24 mouse cellular contexts compared by ENCODE assay signal in the genomic region with DNA sequence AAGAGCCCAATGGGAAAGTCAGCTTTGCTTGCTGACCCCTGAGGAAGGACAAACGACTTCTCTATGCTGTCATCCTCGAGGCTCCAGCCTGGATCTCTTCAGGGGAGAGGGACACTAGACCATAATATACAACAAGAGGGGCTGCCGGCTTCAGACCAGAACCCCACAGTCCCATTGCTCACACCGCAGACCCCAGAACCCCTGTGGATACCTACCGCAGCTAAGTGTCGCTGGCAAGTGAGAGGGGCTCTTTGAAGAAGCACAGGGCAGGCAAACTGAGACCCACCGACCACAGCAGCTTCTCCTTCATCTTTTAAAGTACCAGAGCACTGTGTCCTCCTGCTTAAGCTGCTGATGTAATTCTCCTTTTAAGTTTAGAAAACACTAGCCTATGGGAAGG. TPM values are rescaled to one million over a fixed set of nuclear protein-coding genes. Genes with fewer than 3 reads are reported as not detected.
DNase-seq lines count a peak whose midpoint lies in the region; ATAC-seq and TF ChIP-seq lines count a peak whose summit lies in the region.
"Had no signal": no experiment of that assay in that cellular context is flagged by ENCODE, and none has a peak within 500 bp of the region (broad histone marks: within the 10 kb centered on the region; RNA-seq: fewer than 3 reads in every experiment).

No protein-coding gene starts in this region.

- TF ChIP-seq CTCF in layer of hippocampus, adult 2 months (conservative IDR thresholded peaks at IDR 0.05) = no peak
- no peak for TF ChIP-seq CTCF in forebrain, postnatal 0 days (IDR thresholded peaks at IDR 0.05; ENCODE audit: low read depth)

- no peak overlapping the region for H3K4me3 ChIP-seq in hindbrain, embryonic 10.5 days
- no peak overlapping the region for H3K4me3 ChIP-seq in hindbrain, embryonic 14.5 days (replicated peaks; ENCODE audit: low read length)
- H3K4me3 ChIP-seq in layer of hippocampus, adult 2 months = no peak overlapping the region
- no peak overlapping the region for H3K4me3 ChIP-seq in forebrain, postnatal 0 days (ENCODE audit: low read depth, low read length)
- H3K4me3 ChIP-seq in midbrain, embryonic 13.5 days (replicated peaks) = no peak overlapping the region
- H3K4me3 ChIP-seq: gastrocnemius, adult 2 months; liver, embryonic 15.5 days; stomach, embryonic 15.5 days had no signal

- peaks cover 41% of the 10 kb centered on the region for H3K4me1 ChIP-seq in hindbrain, embryonic 10.5 days (replicated peaks)
- peaks cover 27% of the 10 kb centered on the region for H3K4me1 ChIP-seq in hindbrain, embryonic 14.5 days (replicated peaks; ENCODE audit: control insufficient read depth, insufficient read depth, low read length)
- H3K4me1 ChIP-seq in forebrain, postnatal 0 days (ENCODE audit: insufficient read depth) = peaks cover 19% of the 10 kb centered on the region
- H3K4me1 ChIP-seq in midbrain, embryonic 13.5 days (replicated peaks) = peaks cover 30% of the 10 kb centered on the region

- H3K36me3 ChIP-seq in hindbrain, embryonic 10.5 days = no peaks in the 10 kb centered on the region
- no peaks in the 10 kb centered on the region for H3K36me3 ChIP-seq in hindbrain, embryonic 14.5 days (replicated peaks; ENCODE audit: control insufficient read depth, insufficient read depth)
- H3K36me3 ChIP-seq in forebrain, postnatal 0 days (ENCODE audit: insufficient read depth) = no peaks in the 10 kb centered on the region
- H3K36me3 ChIP-seq in midbrain, embryonic 13.5 days = no peaks in the 10 kb centered on the region
- H3K36me3 ChIP-seq: embryonic facial prominence, embryonic 10.5 days; limb, embryonic 15.5 days; liver, embryonic 15.5 days; stomach, embryonic 15.5 days had no signal

- no peak for ATAC-seq in hindbrain, embryonic 14.5 days (ENCODE audit: low FRiP score)
- no peak for ATAC-seq in forebrain, postnatal 0 days
- ATAC-seq in midbrain, embryonic 13.5 days = 0 out of 2 replicates have a peak, but pooled peaks have one; percentile 5
- ATAC-seq: intestine, postnatal 0 days had no signal

- no peak overlapping the region for H3K9ac ChIP-seq in hindbrain, embryonic 14.5 days
- H3K9ac ChIP-seq in forebrain, postnatal 0 days = no peak overlapping the region
- H3K9ac ChIP-seq in midbrain, embryonic 13.5 days (replicated peaks) = no peak overlapping the region
- H3K9ac ChIP-seq: limb, embryonic 15.5 days; liver, embryonic 15.5 days; stomach, embryonic 15.5 days had no signal

- no peaks in the 10 kb centered on the region for H3K9me3 ChIP-seq in hindbrain, embryonic 10.5 days
- no peaks in the 10 kb centered on the region for H3K9me3 ChIP-seq in hindbrain, embryonic 14.5 days (ENCODE audit: control insufficient read depth, low read length)
- H3K9me3 ChIP-seq in forebrain, postnatal 0 days (ENCODE audit: low read length) = no peaks in the 10 kb centered on the region
- H3K9me3 ChIP-seq in midbrain, embryonic 13.5 days = no peaks in the 10 kb centered on the region
- H3K9me3 ChIP-seq: embryonic facial prominence, embryonic 10.5 days; limb, embryonic 15.5 days; liver, embryonic 15.5 days; stomach, embryonic 15.5 days had no signal

- H3K4me2 ChIP-seq in hindbrain, embryonic 14.5 days (replicated peaks) = no peak overlapping the region
- no peak overlapping the region for H3K4me2 ChIP-seq in forebrain, postnatal 0 days (ENCODE audit: low read depth)
- H3K4me2 ChIP-seq in midbrain, embryonic 13.5 days (replicated peaks) = no peak overlapping the region

- peak overlapping the region; percentile 78 for H3K27ac ChIP-seq in hindbrain, embryonic 10.5 days
- no peak overlapping the region for H3K27ac ChIP-seq in hindbrain, embryonic 14.5 days
- peak overlapping the region; percentile 83; the same call in 1 of the 2 replicates for H3K27ac ChIP-seq in layer of hippocampus, adult 2 months
- H3K27ac ChIP-seq in forebrain, postnatal 0 days (ENCODE audit: low read depth, low read length) = peak overlapping the region; percentile 35; the same call in 1 of the 2 replicates
- H3K27ac ChIP-seq in midbrain, embryonic 13.5 days = peak overlapping the region; percentile 49
- H3K27ac ChIP-seq: limb, embryonic 15.5 days; liver, embryonic 15.5 days had no signal

- no peak for DNase-seq in hindbrain, embryonic 10.5 days (ENCODE audit: low spot score)
- no peak for DNase-seq in hindbrain, embryonic 14.5 days (ENCODE audit: low spot score)
- DNase-seq in layer of hippocampus, adult 2 months (ENCODE audit: low spot score in 2 of 2) = no peak
- no peak for DNase-seq in layer of hippocampus, adult 9-11 months
- DNase-seq in forebrain, postnatal 0 days = no peak
- no peak for DNase-seq in spleen, postnatal 36 days (ENCODE audit: low spot score in 2 of 2)
- no peak for DNase-seq in layer of hippocampus, adult 18-20 months (ENCODE audit: low spot score in 2 of 2)
- DNase-seq: cerebellum, adult 18-20 months; cerebellum, postnatal 36 days; gastrocnemius, adult 2 months; heart, postnatal 36 days; kidney, postnatal 25 days; right cerebral cortex, postnatal 25 days; thymus, adult 18-20 months had no signal

- peaks cover 9% of the 10 kb centered on the region; the same call in 1 of the 2 replicates for H3K27me3 ChIP-seq in hindbrain, embryonic 10.5 days (ENCODE audit: insufficient read depth, poor library complexity, severe bottlenecking)
- H3K27me3 ChIP-seq in hindbrain, embryonic 14.5 days (ENCODE audit: control insufficient read depth, insufficient read depth, low read length) = no peaks in the 10 kb centered on the region
- no peaks in the 10 kb centered on the region for H3K27me3 ChIP-seq in forebrain, postnatal 0 days (ENCODE audit: insufficient read depth, low read length)
- H3K27me3 ChIP-seq in midbrain, embryonic 13.5 days = no peaks in the 10 kb centered on the region
- H3K27me3 ChIP-seq: limb, embryonic 15.5 days; liver, embryonic 15.5 days; stomach, embryonic 15.5 days had no signal

- 10% methylated on average over 7 of the region's 7 CpGs for WGBS in hindbrain, embryonic 10.5 days
- 8% methylated on average over 7 of the region's 7 CpGs for WGBS in hindbrain, embryonic 14.5 days
- WGBS in forebrain, postnatal 0 days = 26% methylated on average over 7 of the region's 7 CpGs
- WGBS in midbrain, embryonic 13.5 days = 11% methylated on average over 7 of the region's 7 CpGs

RNA-seq across cellular contexts. Expression of a gene that starts 6.3 kb away (rescaled TPM):
- 0.43 and 0.51 TPM in 2 replicates for polyA plus RNA-seq in hindbrain, embryonic 10.5 days (2016; fragmentation: Nextera tagmentation; extraction: Ambion mirVana)
- polyA plus RNA-seq in hindbrain, embryonic 14.5 days (2014; fragmentation: Nextera tagmentation; extraction: Ambion mirVana) = 4.8 and 7.5 TPM in 2 replicates
- 1 to 10 TPM; 3.3 to 3.6 TPM for total RNA-seq in layer of hippocampus, adult 2 months (2021)
- total RNA-seq in forebrain, postnatal 0 days (2014; rRNA removed) = 6.7 and 9.8 TPM in 2 replicates
- 6.2 and 8.6 TPM in 2 replicates for polyA plus RNA-seq in forebrain, postnatal 0 days (2015; fragmentation: Nextera tagmentation; extraction: Ambion mirVana)
- 6.4 and 6.5 TPM in 2 replicates for polyA plus RNA-seq in midbrain, embryonic 13.5 days (2015; fragmentation: Nextera tagmentation; extraction: Ambion mirVana)
- 1 to 10 TPM; 3.3 to 4.1 TPM for total RNA-seq in layer of hippocampus, adult 18-20 months (2021)
- total RNA-seq: adrenal gland, adult 18-20 months; granulocyte monocyte progenitor cell, adult 5-6 weeks; heart, postnatal 36 days; monocyte, adult 5-6 weeks had no signal
- polyA plus RNA-seq: liver, embryonic 15.5 days had no signal

RNA-seq across cellular contexts. Expression of a gene that starts 26.2 kb away (rescaled TPM):
- not detected in 2 replicates for polyA plus RNA-seq in hindbrain, embryonic 10.5 days (2016; fragmentation: Nextera tagmentation; extraction: Ambion mirVana)
- polyA plus RNA-seq in hindbrain, embryonic 14.5 days (2014; fragmentation: Nextera tagmentation; extraction: Ambion mirVana) = 0.09 and 0.13 TPM in 2 replicates
- not detected for total RNA-seq in layer of hippocampus, adult 2 months (2021)
- total RNA-seq in forebrain, postnatal 0 days (2014; rRNA removed) = 0.05 and 0.08 TPM in 2 replicates
- polyA plus RNA-seq in forebrain, postnatal 0 days (2015; fragmentation: Nextera tagmentation; extraction: Ambion mirVana) = 0.08 and 0.12 TPM in 2 replicates
- 0.05 and 0.07 TPM in 2 replicates for polyA plus RNA-seq in midbrain, embryonic 13.5 days (2015; fragmentation: Nextera tagmentation; extraction: Ambion mirVana)
- total RNA-seq in layer of hippocampus, adult 18-20 months (2021) = under 1 TPM in 1 of 2 experiments, not detected in 1; 0.08 TPM
- total RNA-seq: gastrocnemius, adult 2 months; granulocyte monocyte progenitor cell, adult 5-6 weeks; heart, postnatal 36 days had no signal
- polyA plus RNA-seq: embryonic facial prominence, embryonic 10.5 days; lung, embryonic 16.5 days had no signal

RNA-seq across cellular contexts. Expression of a gene that starts 40.5 kb away (rescaled TPM):
- polyA plus RNA-seq in hindbrain, embryonic 10.5 days (2016; fragmentation: Nextera tagmentation; extraction: Ambion mirVana) = 146 and 151 TPM in 2 replicates
- polyA plus RNA-seq in hindbrain, embryonic 14.5 days (2014; fragmentation: Nextera tagmentation; extraction: Ambion mirVana) = 124 and 127 TPM in 2 replicates
- 100 to 1,000 TPM; 748 to 802 TPM for total RNA-seq in layer of hippocampus, adult 2 months (2021)
- total RNA-seq in forebrain, postnatal 0 days (2014; rRNA removed) = 244 and 280 TPM in 2 replicates
- polyA plus RNA-seq in forebrain, postnatal 0 days (2015; fragmentation: Nextera tagmentation; extraction: Ambion mirVana) = 244 and 246 TPM in 2 replicates
- polyA plus RNA-seq in midbrain, embryonic 13.5 days (2015; fragmentation: Nextera tagmentation; extraction: Ambion mirVana) = 179 and 201 TPM in 2 replicates
- 100 to 1,000 TPM; 867 to 891 TPM for total RNA-seq in layer of hippocampus, adult 18-20 months (2021)
